25 mouse cellular contexts compared by ENCODE assay signal in genomic region chr5:139064611-139065010, GRCm38 (mm10).
A peak's percentile ranks its signal among the peaks of the same experiment; 100 is the strongest.
DNase-seq lines count a peak whose midpoint lies in the region; ATAC-seq and TF ChIP-seq lines count a peak whose summit lies in the region.
"Had no signal": no experiment of that assay in that cellular context is flagged by ENCODE, and none has a peak within 500 bp of the region (broad histone marks: within the 10 kb centered on the region; RNA-seq: fewer than 3 reads in every experiment).

No protein-coding gene starts in this region.

- no peak overlapping the region for H3K4me2 ChIP-seq in lung, embryonic 14.5 days
- H3K4me2 ChIP-seq in CH12.LX (ENCODE audit: insufficient read depth, low read depth, poor library complexity, severe bottlenecking): no peak overlapping the region
- H3K4me2 ChIP-seq: embryonic facial prominence, embryonic 15.5 days; heart, embryonic 13.5 days; hindbrain, embryonic 15.5 days; intestine, embryonic 15.5 days; kidney, embryonic 15.5 days; lung, embryonic 15.5 days; midbrain, embryonic 15.5 days; stomach, embryonic 15.5 days had no signal

- no peak for ATAC-seq in lung, embryonic 14.5 days (ENCODE audit: insufficient read depth)
- ATAC-seq in megakaryocyte-erythroid progenitor cell, adult 5-6 weeks (replicated peaks; ENCODE audit: low FRiP score, low TSS enrichment, poor library complexity, severe bottlenecking): 0 out of 2 replicates have a peak, but pooled peaks have one; percentile 34
- ATAC-seq: activated CD4-positive, CD25-positive, alpha-beta regulatory T cell, adult 4 months; forebrain, embryonic 16.5 days; intestine, embryonic 15.5 days; midbrain, embryonic 15.5 days had no signal

- 58% methylated on average over 5 of the region's 5 CpGs for WGBS in lung, embryonic 14.5 days

- intact Hi-C loops in gastrocnemius, postnatal 14 days (cut with DNase I; ENCODE audit: low total_unique reads): no loop called here

- peak; percentile 32 for DNase-seq in gastrocnemius, postnatal 14 days
- no peak for DNase-seq in gastrocnemius, adult 8-10 months (ENCODE audit: low spot score in 2 of 2)
- DNase-seq in lung, embryonic 14.5 days: peak; percentile 37
- DNase-seq in lung, postnatal 36 days: no peak
- DNase-seq in CH12.LX (ENCODE audit: extremely low read depth): peak; percentile 22
- DNase-seq in right cerebral cortex, postnatal 14 days: no peak
- DNase-seq in adrenal gland, postnatal 25 days: no peak
- DNase-seq: adrenal gland, postnatal 10 days; cerebellum, postnatal 10 days; embryo, embryonic 11 days; heart, adult 18-20 months; heart, postnatal 4 days; thymus, postnatal 14 days had no signal

- H3K9ac ChIP-seq in lung, embryonic 14.5 days: no peak overlapping the region
- no peak overlapping the region for H3K9ac ChIP-seq in CH12.LX (ENCODE audit: insufficient read depth, low read depth)
- H3K9ac ChIP-seq: embryonic facial prominence, embryonic 15.5 days; heart, embryonic 13.5 days; hindbrain, embryonic 15.5 days; intestine, embryonic 15.5 days; kidney, embryonic 15.5 days; lung, embryonic 15.5 days; midbrain, embryonic 15.5 days; stomach, embryonic 15.5 days had no signal

- TF ChIP-seq RAD21 in CH12.LX (IDR thresholded peaks at IDR 0.05; ENCODE audit: low read depth, low read length): no peak

- H3K27ac ChIP-seq in lung, embryonic 14.5 days (ENCODE audit: low read depth): no peak overlapping the region
- H3K27ac ChIP-seq in CH12.LX (ENCODE audit: insufficient read depth, low read depth): no peak overlapping the region
- H3K27ac ChIP-seq: embryonic facial prominence, embryonic 15.5 days; heart, embryonic 13.5 days; hindbrain, embryonic 15.5 days; intestine, embryonic 15.5 days; kidney, embryonic 15.5 days; lung, embryonic 15.5 days; midbrain, embryonic 15.5 days; stomach, embryonic 15.5 days had no signal

- H3K79me2 ChIP-seq in CH12.LX (replicated peaks; ENCODE audit: control insufficient read depth, extremely low read depth, insufficient read depth, poor library complexity, severe bottlenecking): no peaks in the 10 kb centered on the region

- H3K4me1 ChIP-seq in lung, embryonic 14.5 days (ENCODE audit: insufficient read depth): no peaks in the 10 kb centered on the region
- H3K4me1 ChIP-seq in CH12.LX (ENCODE audit: control insufficient read depth in 1 of 2, insufficient read depth in 2 of 2): peaks cover 0 to 11% of the 10 kb centered on the region in 2 experiments; a peak in 2 of 4 replicates
- H3K4me1 ChIP-seq: hindbrain, embryonic 15.5 days; intestine, embryonic 15.5 days; lung, embryonic 15.5 days; midbrain, embryonic 15.5 days; stomach, embryonic 15.5 days had no signal

- TF ChIP-seq EP300 in CH12.LX (IDR thresholded peaks at IDR 0.05; ENCODE audit: low read length): no peak

- no peaks in the 10 kb centered on the region for H3K27me3 ChIP-seq in lung, embryonic 14.5 days (ENCODE audit: insufficient read depth, low read length)
- H3K27me3 ChIP-seq in CH12.LX (replicated peaks): peaks cover 3% of the 10 kb centered on the region
- H3K27me3 ChIP-seq: embryonic facial prominence, embryonic 15.5 days; heart, embryonic 13.5 days; hindbrain, embryonic 15.5 days; intestine, embryonic 15.5 days; kidney, embryonic 15.5 days; lung, embryonic 15.5 days; midbrain, embryonic 15.5 days; stomach, embryonic 15.5 days had no signal

- TF ChIP-seq CTCF in lung, embryonic 14.5 days (IDR thresholded peaks at IDR 0.05; ENCODE audit: low read depth): no peak
- TF ChIP-seq CTCF in CH12.LX (conservative IDR thresholded peaks at IDR 0.05 in 1 of 2, IDR thresholded peaks at IDR 0.05 in 1 of 2; ENCODE audit: low read depth in 2 of 2, low read length in 2 of 2): no peak

- no peaks in the 10 kb centered on the region for H3K9me3 ChIP-seq in lung, embryonic 14.5 days (ENCODE audit: low read depth, low read length)
- no peaks in the 10 kb centered on the region for H3K9me3 ChIP-seq in CH12.LX (replicated peaks; ENCODE audit: low read length)
- H3K9me3 ChIP-seq: embryonic facial prominence, embryonic 15.5 days; heart, embryonic 13.5 days; hindbrain, embryonic 15.5 days; intestine, embryonic 15.5 days; kidney, embryonic 15.5 days; lung, embryonic 15.5 days; midbrain, embryonic 15.5 days; stomach, embryonic 15.5 days had no signal

- H3K36me3 ChIP-seq in lung, embryonic 14.5 days (ENCODE audit: insufficient read depth): no peaks in the 10 kb centered on the region
- H3K36me3 ChIP-seq in CH12.LX (replicated peaks in 1 of 2; ENCODE audit: control insufficient read depth in 1 of 2, insufficient read depth in 1 of 2, low read length in 1 of 2): no peaks in the 10 kb centered on the region
- H3K36me3 ChIP-seq: embryonic facial prominence, embryonic 15.5 days; heart, embryonic 13.5 days; hindbrain, embryonic 15.5 days; intestine, embryonic 15.5 days; kidney, embryonic 15.5 days; lung, embryonic 15.5 days; midbrain, embryonic 15.5 days; stomach, embryonic 15.5 days had no signal

- dilution Hi-C loops in CH12.LX (cut with MboI; ENCODE audit: extremely low pct_ligation_motif_present, extremely low pct_unique_long_range_greater_than_20kb, low sequenced_read_pairs): no loop called here

- in situ Hi-C loops in CH12.LX (cut with MboI; ENCODE audit: low pct_ligation_motif_present, low pct_unique_long_range_greater_than_20kb, low sequenced_read_pairs): no loop called here

- TF ChIP-seq POLR2A in CH12.LX (IDR thresholded peaks at IDR 0.05; ENCODE audit: low read depth, low read length): no peak

- H3K4me3 ChIP-seq in lung, embryonic 14.5 days (ENCODE audit: low read depth, low read length): no peak overlapping the region
- no peak overlapping the region for H3K4me3 ChIP-seq in CH12.LX (replicated peaks in 1 of 3; ENCODE audit: low read depth in 2 of 3, low read length in 2 of 3, poor library complexity in 1 of 3)
- H3K4me3 ChIP-seq: embryonic facial prominence, embryonic 15.5 days; heart, embryonic 13.5 days; hindbrain, embryonic 15.5 days; intestine, embryonic 15.5 days; kidney, embryonic 15.5 days; lung, embryonic 15.5 days; midbrain, embryonic 15.5 days; myocyte; stomach, embryonic 15.5 days had no signal

TF ChIP-seq in CH12.LX, 34 proteins besides CTCF, POLR2A, EP300 and RAD21:
- TF ChIP-seq GABPA (IDR thresholded peaks at IDR 0.05; ENCODE audit: insufficient replicate concordance, low read depth, low read length) (no peak), KAT2A (IDR thresholded peaks at IDR 0.05; ENCODE audit: insufficient replicate concordance, low read length) (no peak), TCF12 (IDR thresholded peaks at IDR 0.05; ENCODE audit: low read depth, low read length) (no peak), E2F4 (IDR thresholded peaks at IDR 0.05; ENCODE audit: insufficient replicate concordance, low read depth, low read length) (no peak), JUN (IDR thresholded peaks at IDR 0.05; ENCODE audit: insufficient read depth, low read depth, low read length) (no peak), HCFC1 (IDR thresholded peaks at IDR 0.05; ENCODE audit: low read depth, low read length) (no peak), CHD2 (IDR thresholded peaks at IDR 0.05; ENCODE audit: low read length) (no peak), TBP (conservative IDR thresholded peaks at IDR 0.05; ENCODE audit: low read depth, low read length) (no peak), USF2 (conservative IDR thresholded peaks at IDR 0.05; ENCODE audit: low read depth, low read length) (no peak), MYC (IDR thresholded peaks at IDR 0.05; ENCODE audit: low read depth, low read length) (no peak), ZKSCAN1 (IDR thresholded peaks at IDR 0.05; ENCODE audit: borderline replicate concordance, low read depth, low read length) (no peak)
TF ChIP-seq in CH12.LX: peak in this region for 0.

Comparison
In these comparisons a context has a peak if more than half of its experiments do, and no peak if none do; other contexts are left out.
1. DNase-seq: peak in gastrocnemius, postnatal 14 days (single experiment), lung, embryonic 14.5 days (single experiment) and CH12.LX (single experiment); none in gastrocnemius, adult 8-10 months (0 of 2), lung, postnatal 36 days (single experiment), right cerebral cortex, postnatal 14 days (single experiment) and adrenal gland, postnatal 25 days (single experiment).